Mouse (Mus musculus): ENCODE measurements around the gene Usp37.

GRCm38 (mm10) chr1:74452611-74453045 lies 91.5 kb downstream of the Usp37 start:
- TF ChIP-seq CTCF (IDR thresholded peaks at IDR 0.05; ENCODE audit: low read depth) (peak; percentile 84), EP300 (optimal IDR thresholded peaks at IDR 0.05) (no peak)

All from stomach, postnatal 0 days (tissue).